Mouse (Mus musculus): Measurements from ENCODE around the gene Nkx6-2. TPM values are rescaled to one million over a fixed set of nuclear protein-coding genes. Genes with fewer than 3 reads are reported as not detected.

Gene Nkx6-2
- polyA plus RNA-seq, 1 experiment from 2014 or later = not detected

GRCm38 (mm10) chr7:139536831-139537230 is 45.8 kb downstream of the Nkx6-2 start:
- H3K4me1 ChIP-seq (ENCODE audit: control insufficient read depth, insufficient read depth, low read length) = no peaks in the 10 kb centered on the region
- no peak for ATAC-seq (ENCODE audit: low FRiP score, low TSS enrichment)
- no peak overlapping the region for H3K4me2 ChIP-seq (replicated peaks; ENCODE audit: low read depth, low read length)
- no peak overlapping the region for H3K4me3 ChIP-seq (ENCODE audit: low read length)
- H3K27ac ChIP-seq (ENCODE audit: low read depth, low read length) = no peak overlapping the region
- H3K9me3 ChIP-seq (ENCODE audit: control insufficient read depth, low read length) = no peaks in the 10 kb centered on the region
- no peak overlapping the region for H3K9ac ChIP-seq (ENCODE audit: low read depth, low read length)
- 0 out of 2 replicates have a peak, but pooled peaks cover under 1% of the 10 kb centered on the region for H3K36me3 ChIP-seq (ENCODE audit: control insufficient read depth, insufficient read depth, low read length)
- no peaks in the 10 kb centered on the region for H3K27me3 ChIP-seq (ENCODE audit: control insufficient read depth, insufficient read depth, low read length)
- 96% methylated on average over 2 of the region's 2 CpGs for WGBS

GRCm38 (mm10) chr7:139536331-139536730 is 46.3 kb downstream of the Nkx6-2 start:
- Histone ChIP-seq H3K4me1 (ENCODE audit: control insufficient read depth, insufficient read depth, low read length) (no peaks in the 10 kb centered on the region), H3K36me3 (ENCODE audit: control insufficient read depth, insufficient read depth, low read length) (0 out of 2 replicates have a peak, but pooled peaks cover 3% of the 10 kb centered on the region), H3K27me3 (ENCODE audit: control insufficient read depth, insufficient read depth, low read length) (no peaks in the 10 kb centered on the region), H3K4me3 (ENCODE audit: low read length) (no peak overlapping the region), H3K27ac (ENCODE audit: low read depth, low read length) (no peak overlapping the region), H3K9me3 (ENCODE audit: control insufficient read depth, low read length) (no peaks in the 10 kb centered on the region), H3K9ac (ENCODE audit: low read depth, low read length) (no peak overlapping the region), H3K4me2 (replicated peaks; ENCODE audit: low read depth, low read length) (no peak overlapping the region)
- ATAC-seq (ENCODE audit: low FRiP score, low TSS enrichment) = no peak; the same call in 1 of the 2 replicates
- WGBS = 87% methylated on average over 5 of the region's 5 CpGs

- no peak for ATAC-seq (ENCODE audit: low FRiP score, low TSS enrichment)
These were observed 51.2 kb downstream of the Nkx6-2 start for GRCm38 (mm10) chr7:139531428-139531801.

GRCm38 (mm10) chr7:139530591-139531427 is 51.8 kb downstream of the Nkx6-2 start:
- no peaks in the 10 kb centered on the region for H3K9me3 ChIP-seq (ENCODE audit: control insufficient read depth, low read length)
- H3K27ac ChIP-seq (ENCODE audit: low read depth, low read length) = no peak overlapping the region
- H3K4me2 ChIP-seq (replicated peaks; ENCODE audit: low read depth, low read length) = no peak overlapping the region
- H3K9ac ChIP-seq (ENCODE audit: low read depth, low read length) = no peak overlapping the region
- H3K27me3 ChIP-seq (ENCODE audit: control insufficient read depth, insufficient read depth, low read length) = no peaks in the 10 kb centered on the region
- no peak overlapping the region for H3K4me3 ChIP-seq (ENCODE audit: low read length)
- peaks cover 7% of the 10 kb centered on the region; the same call in 1 of the 2 replicates for H3K36me3 ChIP-seq (ENCODE audit: control insufficient read depth, insufficient read depth, low read length)
- no peaks in the 10 kb centered on the region for H3K4me1 ChIP-seq (ENCODE audit: control insufficient read depth, insufficient read depth, low read length)
- no peak for ATAC-seq (ENCODE audit: low FRiP score, low TSS enrichment)
- WGBS = 38% methylated on average over 16 of the region's 16 CpGs

More at GRCm38 (mm10) chr7:139531428-139531801, 51.2 kb downstream of the Nkx6-2 start:
- Histone ChIP-seq H3K4me1 (ENCODE audit: control insufficient read depth, insufficient read depth, low read length) (no peaks in the 10 kb centered on the region), H3K4me2 (replicated peaks; ENCODE audit: low read depth, low read length) (no peak overlapping the region), H3K27me3 (ENCODE audit: control insufficient read depth, insufficient read depth, low read length) (no peaks in the 10 kb centered on the region), H3K9ac (ENCODE audit: low read depth, low read length) (no peak overlapping the region), H3K36me3 (ENCODE audit: control insufficient read depth, insufficient read depth, low read length) (peaks cover 6% of the 10 kb centered on the region; the same call in 1 of the 2 replicates), H3K9me3 (ENCODE audit: control insufficient read depth, low read length) (no peaks in the 10 kb centered on the region), H3K4me3 (ENCODE audit: low read length) (no peak overlapping the region), H3K27ac (ENCODE audit: low read depth, low read length) (no peak overlapping the region)
- 42% methylated on average over 4 of the region's 4 CpGs for WGBS

Other genes starting within 250 kb of the Nkx6-2 start
- gene Inpp5a, start 193.7 kb downstream of the Nkx6-2 start, polyA plus RNA-seq (2014; fragmentation: Nextera tagmentation; extraction: Ambion mirVana) = 19.6 and 26.1 TPM in 2 replicates
- 0.09 and 0.29 TPM in 2 replicates for gene Cfap46, start 101.0 kb upstream of the Nkx6-2 start, polyA plus RNA-seq (2014; fragmentation: Nextera tagmentation; extraction: Ambion mirVana)

Measured in kidney, embryonic 14.5 days (tissue).